Mouse (Mus musculus) c-Kit-negative CD71-positive TER-119-positive erythroid progenitor cells, embryonic 14.5 days (primary cell): Measurements from ENCODE around the gene Syt17.

Experiments used
- DNase-seq: peaks from one replicate; pipeline ENCODE4 v3.0.0-alpha.2; 2013; ENCODE audit warnings: low read depth, low spot score

Gene Syt17

DNA sequence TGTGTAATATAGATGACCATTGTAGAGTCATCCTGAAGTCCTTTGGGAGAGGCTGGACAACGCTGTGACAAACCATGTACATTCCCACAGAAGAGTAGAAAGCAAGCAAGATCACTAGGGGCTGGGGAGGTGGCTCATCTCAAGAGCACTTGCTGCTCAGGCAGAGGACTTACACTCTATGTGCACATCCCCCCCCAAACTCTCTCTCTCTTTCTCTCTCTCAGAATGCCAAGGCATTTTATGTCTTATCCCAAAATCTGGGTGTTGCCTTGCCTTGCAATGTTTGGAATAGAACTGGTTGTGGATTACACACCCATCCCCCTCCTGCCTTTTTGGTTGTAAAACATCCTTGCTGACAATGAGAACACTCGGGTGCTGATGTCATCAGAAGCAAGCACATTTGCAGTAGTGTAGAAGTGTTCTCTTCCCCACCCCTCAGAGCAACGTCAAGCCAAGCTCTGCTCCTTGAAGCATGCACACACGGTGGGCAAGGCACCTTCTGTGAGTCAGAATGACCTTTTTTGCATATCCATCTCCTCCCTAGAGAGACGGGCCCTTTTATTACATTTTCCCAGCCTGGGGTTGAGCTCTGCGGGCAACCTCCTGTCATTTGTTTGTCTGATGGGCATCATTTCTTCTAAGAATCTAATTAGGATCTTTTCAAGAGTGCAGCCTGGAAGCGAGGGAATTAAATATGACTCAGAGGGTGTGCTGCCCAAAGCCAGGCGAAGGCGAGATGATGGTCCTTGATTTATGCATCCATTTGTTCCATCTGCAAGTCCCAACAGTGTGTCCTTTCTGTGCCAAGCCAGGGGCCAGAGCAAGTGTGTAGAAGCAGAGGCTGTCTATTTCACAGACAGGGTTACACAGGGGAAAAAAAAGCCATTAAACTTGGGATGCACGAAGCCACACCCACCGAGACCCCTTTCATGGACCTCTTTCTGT, 15.1 kb upstream of the Syt17 start:
- no peak for DNase-seq

DNA sequence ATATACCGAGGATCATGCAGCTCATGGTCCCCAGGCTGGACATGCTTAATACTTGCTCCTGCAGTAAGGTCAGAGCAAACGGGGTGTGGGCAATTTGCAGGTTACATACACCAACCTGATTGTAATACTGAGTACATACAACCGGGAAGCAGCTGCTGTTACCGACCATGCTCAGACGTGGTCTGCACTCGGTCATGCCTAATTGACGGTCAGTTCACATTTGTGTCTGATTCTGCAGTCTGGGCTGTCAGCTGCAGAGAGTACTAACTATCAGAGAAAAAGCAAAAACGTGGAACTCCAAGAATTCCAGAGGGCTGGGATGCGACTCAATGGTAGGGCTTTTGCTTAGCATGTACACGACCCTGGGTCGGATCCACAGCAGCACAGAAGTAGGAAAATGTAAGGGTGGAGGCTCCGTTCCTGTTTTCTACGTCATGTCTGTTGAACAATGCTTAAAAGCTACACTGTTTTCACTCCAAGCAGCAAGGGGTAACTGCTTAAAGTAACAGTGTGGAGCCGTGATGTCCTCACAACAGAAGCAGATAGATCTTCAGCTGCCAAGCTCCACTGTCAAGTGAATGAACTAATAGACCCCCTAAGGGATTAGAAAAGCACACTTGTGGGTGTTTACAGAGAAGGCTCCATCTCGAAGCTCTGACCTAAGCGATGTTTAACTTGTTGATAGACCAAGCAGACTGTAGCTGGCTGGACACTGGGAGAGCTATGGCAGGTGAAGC, 13.5 kb upstream of the Syt17 start:
- no peak for DNase-seq

GRCm38 (mm10) chr7:118453722-118454121, 5.7 kb upstream of the Syt17 start:
- DNase-seq: no peak

DNA sequence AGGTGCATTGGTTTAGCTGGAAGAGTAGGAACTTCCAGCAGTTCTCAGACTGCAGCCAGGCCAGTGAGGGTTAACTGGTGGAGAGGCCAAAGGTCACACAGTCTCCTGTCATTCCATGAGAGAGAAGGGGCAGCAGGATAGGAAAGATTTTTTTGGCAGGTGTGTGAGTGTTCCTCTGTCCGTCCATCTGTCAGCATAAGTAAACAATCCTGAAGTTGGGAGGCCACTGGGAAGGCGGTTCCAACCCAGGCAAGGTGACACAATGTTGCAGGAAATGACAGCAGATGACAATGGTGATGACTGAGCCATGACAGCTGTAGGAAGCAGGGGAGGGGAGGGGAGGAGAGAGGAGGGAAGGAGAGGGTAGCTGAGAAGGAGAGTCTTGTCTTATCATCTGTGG, 4.9 kb upstream of the Syt17 start:
- DNase-seq: no peak

DNA sequence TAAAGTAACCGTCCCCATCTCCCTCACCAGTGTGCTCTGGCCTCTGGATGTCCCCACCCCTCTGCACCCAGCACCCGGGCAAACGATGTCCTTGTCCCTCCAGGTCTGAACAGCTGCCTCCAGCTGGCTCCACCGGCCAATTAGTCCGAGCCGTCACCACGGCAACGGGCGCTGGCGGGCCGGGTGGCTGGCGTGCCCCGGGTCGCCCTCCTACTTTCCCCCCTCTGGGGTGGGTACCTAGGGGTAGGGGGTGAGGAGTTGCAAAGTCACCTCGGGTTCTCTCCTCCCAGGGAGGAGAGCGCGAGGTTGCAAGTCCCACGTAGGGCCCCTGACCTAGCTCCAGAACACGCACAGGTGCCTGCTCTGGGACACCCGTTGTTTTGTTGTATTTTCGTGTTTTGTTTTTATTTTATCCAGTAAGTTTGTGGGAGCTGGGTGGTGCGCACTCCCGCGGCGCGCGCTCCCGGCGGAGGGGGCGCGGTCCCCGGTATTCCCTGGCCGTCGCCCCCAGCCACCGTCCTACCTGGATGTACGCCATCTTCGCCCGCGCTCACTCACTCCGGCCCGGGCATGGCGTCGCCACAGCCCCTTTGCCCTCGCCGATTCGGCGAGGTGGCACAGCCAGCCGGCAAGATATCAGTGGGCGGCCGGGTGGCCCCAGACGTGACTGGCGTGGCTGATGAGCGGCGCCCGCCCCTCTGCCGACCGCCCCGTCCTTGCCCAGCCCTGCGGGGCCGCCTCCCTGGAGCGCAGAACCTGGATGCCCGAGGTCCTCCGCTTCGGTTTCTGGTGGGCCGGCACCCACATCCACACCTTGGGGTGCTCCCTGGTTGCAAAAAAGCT, 510 bp downstream of the Syt17 start:
- no peak for DNase-seq

DNA sequence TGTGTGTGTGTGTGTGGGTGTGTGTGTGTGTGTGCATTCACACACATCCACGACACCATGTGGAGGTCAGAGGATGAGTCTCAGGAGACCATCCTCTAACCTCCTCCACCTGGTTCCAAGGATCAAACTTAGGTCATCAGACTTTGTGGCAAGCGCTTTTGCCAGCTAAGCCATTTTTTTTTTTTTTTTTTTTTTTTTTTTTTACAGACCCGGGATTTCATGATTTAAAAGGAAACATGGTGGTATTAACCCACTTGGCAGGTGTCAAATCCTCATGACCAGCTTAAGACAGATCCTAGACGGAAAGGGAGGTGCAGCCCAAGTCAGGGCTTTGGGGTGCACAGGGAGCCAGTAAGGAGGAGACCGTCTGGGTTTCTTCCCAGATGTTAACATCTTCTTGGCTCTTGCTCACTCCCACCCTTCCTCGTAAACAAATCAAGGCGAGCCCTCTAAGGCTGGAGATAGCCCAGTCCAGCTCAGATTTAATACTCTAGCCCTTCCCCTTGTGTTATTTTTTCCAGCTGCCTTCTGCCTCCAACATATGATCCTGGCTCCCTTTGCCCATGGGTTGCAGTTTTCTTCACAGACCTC, 4.0 kb downstream of the Syt17 start:
- no peak for DNase-seq

DNA sequence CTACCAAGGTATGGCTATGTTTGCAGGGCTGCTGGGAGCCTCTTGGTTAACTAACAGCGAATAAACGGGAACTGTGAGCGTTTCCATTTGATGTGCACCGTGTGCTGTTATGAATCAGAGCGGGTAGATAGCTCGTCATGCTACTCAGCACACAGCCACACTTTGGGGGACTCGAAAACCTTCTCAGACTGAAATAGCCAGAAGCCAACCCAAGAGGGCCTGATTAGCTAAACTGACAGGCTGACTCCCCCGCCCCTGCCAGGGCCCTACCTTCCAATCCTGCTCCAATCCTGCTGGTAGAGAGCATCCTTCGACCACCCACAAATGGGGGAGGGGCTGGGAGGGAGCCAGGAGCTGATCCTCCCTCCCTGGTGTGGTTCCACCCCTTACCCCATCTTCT, 4.7 kb downstream of the Syt17 start:
- no peak for DNase-seq

DNA sequence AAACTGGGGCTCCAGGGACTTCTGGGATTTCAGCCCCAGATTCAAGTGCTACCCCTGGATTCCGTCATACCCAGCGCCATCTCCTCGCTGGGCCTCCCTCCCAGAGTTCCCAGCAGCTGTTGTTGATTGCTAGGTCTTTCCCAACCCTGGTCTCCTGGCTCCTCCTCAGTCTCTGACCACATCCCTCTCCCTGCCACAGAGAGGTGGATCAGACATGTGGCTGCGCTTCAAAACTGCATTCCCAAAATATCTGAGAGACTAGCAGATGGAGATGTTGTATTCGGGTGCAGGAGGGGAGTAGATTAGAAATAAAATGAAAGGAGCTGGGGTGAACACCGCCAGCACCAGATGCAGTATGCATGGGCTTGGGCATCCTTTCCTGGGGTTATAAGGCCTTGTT, 6.5 kb downstream of the Syt17 start:
- no peak for DNase-seq

DNA sequence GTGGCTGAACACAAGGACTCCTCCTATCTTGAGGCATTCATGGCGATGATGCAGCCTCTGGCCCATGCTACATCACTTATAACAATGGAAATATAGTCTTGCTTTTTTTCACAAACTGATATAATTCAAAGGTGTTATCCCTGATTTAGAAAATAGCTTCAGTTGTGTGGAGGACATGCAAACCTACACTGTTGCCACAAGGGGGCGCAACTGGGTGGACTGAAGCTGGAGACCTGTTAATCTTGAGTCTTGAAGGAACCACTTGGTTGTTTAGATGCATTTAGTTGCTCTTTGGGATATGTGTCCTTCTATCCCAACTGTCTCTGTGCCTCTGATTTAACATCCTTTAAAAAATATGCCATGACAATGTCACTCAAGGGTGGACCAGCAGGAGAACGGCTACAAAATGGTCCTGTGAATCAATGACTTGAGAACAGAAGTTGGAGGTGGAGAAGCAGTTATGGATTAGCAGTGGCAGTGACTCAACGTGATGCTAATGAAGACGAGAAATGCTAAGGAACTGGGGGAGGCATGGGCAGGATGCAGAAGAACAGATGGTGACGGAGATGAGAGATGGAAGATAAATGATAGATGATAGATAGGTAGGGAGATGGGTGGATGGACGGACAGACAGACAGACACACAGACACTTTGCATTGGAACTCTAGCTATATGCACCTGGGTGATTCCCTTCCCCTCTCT, 10.8 kb downstream of the Syt17 start:
- DNase-seq: peak; percentile 11

- no peak for DNase-seq
Observed at GRCm38 (mm10) chr7:118428937-118429336, 19.1 kb downstream of the Syt17 start.

DNA sequence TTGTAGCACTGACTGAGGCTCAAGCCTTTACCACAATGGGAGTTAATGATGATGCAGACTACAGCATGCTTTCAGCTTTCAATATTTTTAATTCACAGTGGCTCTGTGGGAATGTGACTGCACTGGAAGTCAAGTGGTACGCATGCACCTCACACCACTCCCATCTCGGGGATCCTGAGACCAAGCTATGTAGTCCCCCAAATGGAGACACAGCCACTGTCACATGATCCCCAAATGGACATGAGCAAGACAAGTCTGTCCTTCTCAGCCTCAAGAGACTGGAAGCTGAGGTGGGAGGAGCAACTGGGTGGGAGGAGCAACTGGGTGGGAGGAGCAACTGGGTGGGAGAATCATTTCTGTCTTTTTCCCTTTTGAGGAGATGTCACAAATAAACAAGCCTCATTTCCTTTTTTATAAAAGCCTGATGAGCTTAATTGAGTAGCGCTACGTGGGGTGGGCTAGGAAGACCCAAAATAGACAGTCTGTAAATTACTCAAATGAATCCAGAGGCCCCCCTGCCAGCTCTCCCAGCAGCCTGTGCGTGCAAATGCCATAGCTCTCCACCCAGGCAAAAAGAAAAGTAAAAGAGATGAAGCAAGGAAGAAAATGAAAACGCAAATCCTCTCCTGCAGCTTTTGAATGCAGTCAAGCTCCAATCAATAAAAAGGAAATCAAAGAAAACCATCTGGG, 28.4 kb downstream of the Syt17 start:
- DNase-seq: no peak

- DNase-seq: no peak
Observed at GRCm38 (mm10) chr7:118414183-118414582, 33.8 kb downstream of the Syt17 start.

GRCm38 (mm10) chr7:118411877-118412276, 36.1 kb downstream of the Syt17 start:
- no peak for DNase-seq

GRCm38 (mm10) chr7:118409421-118409820, 38.6 kb downstream of the Syt17 start:
- DNase-seq: no peak

DNA sequence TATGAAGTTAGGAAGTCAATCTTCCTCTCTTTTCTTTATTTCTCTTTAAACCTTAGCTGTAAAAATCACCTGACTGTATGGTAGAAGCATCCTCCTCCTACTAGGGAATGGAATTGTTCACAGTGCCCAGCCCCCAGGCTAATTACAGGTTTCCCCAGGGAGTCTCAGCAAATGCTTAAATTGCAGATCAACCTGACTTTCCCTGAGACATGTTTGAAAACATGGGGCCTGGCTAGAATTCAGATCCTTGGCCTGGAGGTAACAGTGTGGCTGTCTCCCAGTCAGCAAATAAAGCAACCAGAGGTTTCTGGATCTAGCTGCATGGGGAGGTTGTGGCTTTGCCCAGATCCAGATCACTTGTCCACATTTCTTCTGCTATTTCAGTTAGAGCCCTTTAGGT, 42.8 kb downstream of the Syt17 start:
- DNase-seq: no peak

- DNase-seq: no peak
Observed at GRCm38 (mm10) chr7:118402576-118403022, 45.4 kb downstream of the Syt17 start.

DNA sequence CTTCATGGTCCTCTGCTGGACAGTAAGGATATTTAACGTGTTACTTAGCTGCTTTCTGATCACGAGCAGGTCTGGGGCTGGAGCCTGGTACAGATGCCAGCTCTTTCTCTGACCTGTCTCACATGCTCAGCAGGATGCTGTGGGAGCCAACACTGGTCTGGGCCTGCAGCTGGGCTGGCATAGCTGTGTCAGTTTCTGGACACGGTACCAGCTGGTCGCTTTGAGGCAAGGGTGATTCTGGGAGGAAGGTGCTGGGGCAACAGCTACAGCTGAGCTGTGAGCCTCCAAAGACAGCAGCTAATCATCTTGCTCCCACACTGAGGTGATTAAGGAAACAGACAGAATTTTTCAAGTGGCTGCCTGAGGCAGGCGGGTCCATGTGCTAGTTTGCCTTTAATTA, 46.1 kb downstream of the Syt17 start:
- no peak for DNase-seq

- DNase-seq: no peak
Observed at GRCm38 (mm10) chr7:118399764-118400163, 48.3 kb downstream of the Syt17 start.

DNA sequence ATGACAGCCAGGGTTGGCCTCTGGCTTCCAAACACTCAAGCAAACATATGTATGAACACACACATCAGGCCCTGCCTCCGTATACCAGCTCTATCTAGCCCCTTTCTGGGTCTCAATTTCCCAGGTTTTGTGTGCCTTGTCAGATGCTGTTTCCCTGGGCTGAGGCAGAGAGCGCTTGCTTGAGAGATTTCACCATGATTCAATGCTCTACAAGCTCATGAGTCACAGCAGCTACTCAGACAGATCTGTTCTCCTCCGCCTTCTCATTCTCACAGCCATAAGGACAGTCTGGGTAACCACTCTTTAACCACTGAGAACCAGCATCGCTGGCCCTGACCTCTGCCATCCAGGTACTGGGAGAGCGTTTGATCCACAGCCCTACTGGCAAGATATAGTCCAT, 57.3 kb downstream of the Syt17 start:
- DNase-seq: no peak

GRCm38 (mm10) chr7:118380996-118381395, 67.0 kb downstream of the Syt17 start:
- no peak for DNase-seq
